ENCODE assay signal across 15 mouse cellular contexts in genomic region chr11:116651339-116651738, GRCm38 (mm10). TPM values are rescaled to one million over a fixed set of nuclear protein-coding genes. Genes with fewer than 3 reads are reported as not detected.
DNase-seq lines count a peak whose midpoint lies in the region; ATAC-seq lines count a peak whose summit lies in the region.
"Had no signal": no experiment of that assay in that cellular context is flagged by ENCODE, and none has a peak within 500 bp of the region (broad histone marks: within the 10 kb centered on the region; RNA-seq: fewer than 3 reads in every experiment).

No protein-coding gene starts in this region.

- ATAC-seq in forebrain, embryonic 16.5 days: no peak
- ATAC-seq in forebrain, embryonic 13.5 days: no peak
- ATAC-seq: inflammation-experienced regulatory T-cells, adult 6 months had no signal

- intact Hi-C loops in left cerebral cortex, postnatal 4 days (cut with DNase I): no loop called here
- intact Hi-C loops in left cerebral cortex, postnatal 14 days (cut with DNase I): no loop called here
- intact Hi-C loops in heart, postnatal 14 days (cut with DNase I): no loop called here

- H3K4me1 ChIP-seq in forebrain, embryonic 16.5 days (replicated peaks; ENCODE audit: control insufficient read depth, insufficient read depth, low read length): peaks cover 23% of the 10 kb centered on the region
- peaks cover 29% of the 10 kb centered on the region for H3K4me1 ChIP-seq in forebrain, embryonic 13.5 days

- H3K27ac ChIP-seq in forebrain, embryonic 16.5 days (ENCODE audit: low read length): no peak overlapping the region
- H3K27ac ChIP-seq in forebrain, embryonic 13.5 days: no peak overlapping the region
- H3K27ac ChIP-seq: kidney, postnatal 0 days; limb, embryonic 13.5 days had no signal

- H3K27me3 ChIP-seq in forebrain, embryonic 16.5 days (replicated peaks; ENCODE audit: control insufficient read depth, insufficient read depth, low read length): no peaks in the 10 kb centered on the region
- peaks cover 46% of the 10 kb centered on the region for H3K27me3 ChIP-seq in forebrain, embryonic 13.5 days

- H3K4me3 ChIP-seq in forebrain, embryonic 16.5 days (replicated peaks; ENCODE audit: low read length): no peak overlapping the region
- no peak overlapping the region for H3K4me3 ChIP-seq in forebrain, embryonic 13.5 days
- H3K4me3 ChIP-seq: limb, embryonic 13.5 days had no signal

- no peak overlapping the region for H3K4me2 ChIP-seq in forebrain, embryonic 16.5 days (ENCODE audit: low read length)
- H3K4me2 ChIP-seq in forebrain, embryonic 13.5 days: no peak overlapping the region
- H3K4me2 ChIP-seq: limb, embryonic 13.5 days had no signal

- DNase-seq in left cerebral cortex, adult 18-20 months (ENCODE audit: low spot score in 2 of 2): peak; percentile 56 to 71
- DNase-seq in left cerebral cortex, postnatal 4 days: no peak
- peak; percentile 63 to 75 for DNase-seq in left cerebral cortex, postnatal 14 days (ENCODE audit: low spot score in 2 of 2)
- peak; percentile 53 to 69 for DNase-seq in right cerebral cortex, postnatal 36 days (ENCODE audit: low spot score in 2 of 2)
- no peak for DNase-seq in liver
- DNase-seq in heart, postnatal 14 days: no peak
- DNase-seq: heart, postnatal 10 days; lung, adult 2 months; midbrain, embryonic 14.5 days; thymus, postnatal 25 days had no signal

- H3K9me3 ChIP-seq in forebrain, embryonic 16.5 days (ENCODE audit: control insufficient read depth, low read length): no peaks in the 10 kb centered on the region
- H3K9me3 ChIP-seq in forebrain, embryonic 13.5 days (replicated peaks): no peaks in the 10 kb centered on the region
- H3K9me3 ChIP-seq: limb, embryonic 13.5 days had no signal

- WGBS in forebrain, embryonic 16.5 days: 69% methylated on average over 8 of the region's 8 CpGs
- WGBS in forebrain, embryonic 13.5 days: 85% methylated on average over 8 of the region's 8 CpGs

- no peaks in the 10 kb centered on the region for H3K36me3 ChIP-seq in forebrain, embryonic 16.5 days (ENCODE audit: control insufficient read depth, insufficient read depth)
- H3K36me3 ChIP-seq in forebrain, embryonic 13.5 days (ENCODE audit: poor library complexity, severe bottlenecking): no peaks in the 10 kb centered on the region
- H3K36me3 ChIP-seq: limb, embryonic 13.5 days had no signal

- H3K9ac ChIP-seq in forebrain, embryonic 16.5 days (replicated peaks; ENCODE audit: low read depth, low read length): peak overlapping the region; percentile 20; the same call in 1 of the 2 replicates
- no peak overlapping the region for H3K9ac ChIP-seq in forebrain, embryonic 13.5 days
- H3K9ac ChIP-seq: limb, embryonic 13.5 days had no signal

RNA-seq across cellular contexts. Expression of gene Prcd, which starts 2.0 kb away (rescaled TPM):
- 2.9 and 3.2 TPM in 2 replicates for polyA plus RNA-seq in forebrain, embryonic 16.5 days (2015; fragmentation: Nextera tagmentation; extraction: Ambion mirVana)
- 0.79 and 0.80 TPM in 2 replicates for polyA plus RNA-seq in forebrain, embryonic 13.5 days (2015; fragmentation: Nextera tagmentation; extraction: Ambion mirVana)
- total RNA-seq in left cerebral cortex, adult 18-20 months (2021): 1 to 10 TPM; 3.7 to 7.9 TPM
- total RNA-seq in left cerebral cortex, postnatal 4 days (2021): 1 to 10 TPM in 1 of 2 experiments, under 1 TPM in 1; 0.98 to 2.2 TPM
- 1 to 10 TPM; 2.8 to 3.0 TPM for total RNA-seq in left cerebral cortex, postnatal 14 days (2021)
- total RNA-seq in heart, postnatal 14 days (2021): 1 to 10 TPM; 1.4 to 1.9 TPM
- polyA plus RNA-seq: inflammation-experienced regulatory T-cells, adult 6 months had no signal

RNA-seq across cellular contexts. Expression of gene Cygb, which starts 2.8 kb away (rescaled TPM):
- 16.6 TPM in 2 replicates for polyA plus RNA-seq in forebrain, embryonic 16.5 days (2015; fragmentation: Nextera tagmentation; extraction: Ambion mirVana)
- 8.8 and 9.3 TPM in 2 replicates for polyA plus RNA-seq in forebrain, embryonic 13.5 days (2015; fragmentation: Nextera tagmentation; extraction: Ambion mirVana)
- 10 to 100 TPM; 48.6 to 55.9 TPM for total RNA-seq in left cerebral cortex, adult 18-20 months (2021)
- total RNA-seq in left cerebral cortex, postnatal 4 days (2021): 10 to 100 TPM; 17.1 to 20.6 TPM
- 10 to 100 TPM; 26.7 to 34.7 TPM for total RNA-seq in left cerebral cortex, postnatal 14 days (2021)
- total RNA-seq in heart, postnatal 14 days (2021): 10 to 100 TPM; 50.4 to 57.4 TPM

RNA-seq across cellular contexts. Expression of gene Rhbdf2, which starts 24.5 kb away (rescaled TPM):
- polyA plus RNA-seq in forebrain, embryonic 16.5 days (2015; fragmentation: Nextera tagmentation; extraction: Ambion mirVana): 1.0 and 1.5 TPM in 2 replicates
- 0.87 and 0.98 TPM in 2 replicates for polyA plus RNA-seq in forebrain, embryonic 13.5 days (2015; fragmentation: Nextera tagmentation; extraction: Ambion mirVana)
- total RNA-seq in left cerebral cortex, adult 18-20 months (2021): 1 to 10 TPM; 1.6 to 1.9 TPM
- 1 to 10 TPM in 1 of 2 experiments, under 1 TPM in 1; 0.90 to 1.5 TPM for total RNA-seq in left cerebral cortex, postnatal 4 days (2021)
- 1 to 10 TPM; 1.5 to 1.9 TPM for total RNA-seq in left cerebral cortex, postnatal 14 days (2021)
- 10 to 100 TPM; 15.1 to 15.3 TPM for total RNA-seq in heart, postnatal 14 days (2021)

Comparison
In these comparisons a context has a peak if more than half of its experiments do, and no peak if none do; other contexts are left out.
1. DNase-seq: peak in left cerebral cortex, adult 18-20 months (2 of 2), left cerebral cortex, postnatal 14 days (2 of 2) and right cerebral cortex, postnatal 36 days (2 of 2); none in left cerebral cortex, postnatal 4 days (single experiment), liver (single experiment) and heart, postnatal 14 days (0 of 2).
2. RNA of gene Rhbdf2, which starts 24.5 kb away (total RNA-seq): 15.1 to 15.3 TPM in heart, postnatal 14 days; 1.5 to 1.9 TPM in left cerebral cortex, postnatal 14 days, 1.6 to 1.9 TPM in left cerebral cortex, adult 18-20 months and 0.90 to 1.5 TPM in left cerebral cortex, postnatal 4 days; every median in the first group is over 4 times any median in the second.